Mouse (Mus musculus) myocyte (in vitro differentiated cells): Measurements from ENCODE around the gene Ccl4. TPM values are rescaled to one million over a fixed set of nuclear protein-coding genes. Genes with fewer than 3 reads are reported as not detected.

Source experiments
- H3K27me3 ChIP-seq: one replicate; pipeline ENCODE4 v1.6.1; 2011; ENCODE audit not compliant: control insufficient read depth, insufficient read depth, insufficient read length
- H3K36me3 ChIP-seq: one replicate; pipeline ENCODE4 v1.6.1; 2011; ENCODE audit not compliant: control insufficient read depth, insufficient read depth
- H3K4me2 ChIP-seq: one replicate; pipeline ENCODE4 v1.6.1; 2011; ENCODE audit warnings: low read depth, control low read depth
- H3K4me3 ChIP-seq: one replicate; pipeline ENCODE4 v1.5.1; 2011; ENCODE audit warnings: mild to moderate bottlenecking, control low read depth, moderate library complexity
- H3K79me2 ChIP-seq: one replicate; pipeline ENCODE4 v1.6.1; 2011; ENCODE audit not compliant: control insufficient read depth, insufficient read depth
- H3ac ChIP-seq: one replicate; pipeline ENCODE4 v1.6.1; 2011; ENCODE audit not compliant: control insufficient read depth, insufficient read length
- POLR2AphosphoS2 ChIP-seq: IDR thresholded peaks from one replicate; pipeline ENCODE4 v1.6.1; 2011; ENCODE audit warnings: low read depth, control low read depth; ENCODE audit not compliant: insufficient read length
- TCF12 ChIP-seq: IDR thresholded peaks from one replicate; pipeline ENCODE4 v1.6.1; 2011; ENCODE audit warnings: mild to moderate bottlenecking, control low read depth; ENCODE audit not compliant: poor library complexity, insufficient read depth, severe bottlenecking
- TCF3 ChIP-seq: IDR thresholded peaks from one replicate; pipeline ENCODE4 v1.6.1; 2011; ENCODE audit warnings: low read depth, control low read depth; ENCODE audit not compliant: insufficient read length
- polyA plus RNA-seq: library from polyadenylated mRNA; unstranded; fragments of >200 nt; fragmentation: generic; extraction: Trizol; gene quantifications from one replicate; pipeline ENCODE4 v1.2.1, GENCODE M21; 2012; ENCODE audit warnings: missing spikeins

Gene Ccl4
- polyA plus RNA-seq, 1 experiment = not detected

- Histone ChIP-seq H3K4me2 (no peak overlapping the region), H3K4me3 (no peak overlapping the region), H3K36me3 (no peaks in the 10 kb centered on the region), H3ac (no peak overlapping the region), H3K27me3 (peaks cover 11% of the 10 kb centered on the region), H3K79me2 (no peaks in the 10 kb centered on the region)
- TF ChIP-seq POLR2AphosphoS2 = no peak
- TF ChIP-seq TCF3 = no peak
- TF ChIP-seq TCF12 = no peak
Observed at GRCm38 (mm10) chr11:83713925-83714324, 51.5 kb downstream of the Ccl4 start.

Other genes with a start within 250 kb of the Ccl4 start
- gene Gas2l2, start 233.1 kb upstream of the Ccl4 start, polyA plus RNA-seq = not detected
- gene 1700020L24Rik, start 224.9 kb upstream of the Ccl4 start, polyA plus RNA-seq = 12.0 TPM
- gene Mmp28, start 199.5 kb upstream of the Ccl4 start, polyA plus RNA-seq = 10.2 TPM
- 74.2 TPM for gene Taf15, start 189.5 kb upstream of the Ccl4 start, polyA plus RNA-seq
- 0.04 TPM for gene Heatr9, start 140.4 kb upstream of the Ccl4 start, polyA plus RNA-seq
- 10.4 TPM for gene Ccl5, start 132.1 kb upstream of the Ccl4 start, polyA plus RNA-seq
- gene Ccl9, start 83.9 kb upstream of the Ccl4 start, polyA plus RNA-seq = 8.2 TPM
- gene Ccl6, start 69.5 kb upstream of the Ccl4 start, polyA plus RNA-seq = 0.04 TPM
- not detected for gene Rpl9-ps1, start 17.0 kb upstream of the Ccl4 start, polyA plus RNA-seq
- gene Ccl3, start 13.2 kb upstream of the Ccl4 start, polyA plus RNA-seq = not detected
- not detected for gene Wfdc17, start 41.4 kb downstream of the Ccl4 start, polyA plus RNA-seq
- gene Wfdc18, start 46.4 kb downstream of the Ccl4 start, polyA plus RNA-seq = not detected
- gene Wfdc21, start 84.4 kb downstream of the Ccl4 start, polyA plus RNA-seq = not detected
- 8.7 TPM for gene Heatr6, start 91.1 kb downstream of the Ccl4 start, polyA plus RNA-seq
- gene Hnf1b, start 187.5 kb downstream of the Ccl4 start, polyA plus RNA-seq = not detected